ENCODE assay signal across 13 mouse cellular contexts in genomic region chr9:18508098-18508497, GRCm38 (mm10). TPM values are rescaled to one million over a fixed set of nuclear protein-coding genes. Genes with fewer than 3 reads are reported as not detected.
DNase-seq lines count a peak whose midpoint lies in the region; TF ChIP-seq lines count a peak whose summit lies in the region.
"Had no signal": no experiment of that assay in that cellular context is flagged by ENCODE, and none has a peak within 500 bp of the region (broad histone marks: within the 10 kb centered on the region; RNA-seq: fewer than 3 reads in every experiment).

No protein-coding gene starts in this region.

- peak; percentile 0 for DNase-seq in embryo, embryonic 11 days
- no peak for DNase-seq in embryo, embryonic 10 days (ENCODE audit: low spot score)
- DNase-seq in layer of hippocampus, adult 2 months (ENCODE audit: low spot score in 2 of 2), result peak in 1 of 2 experiments; percentile 11
- no peak for DNase-seq in layer of hippocampus, adult 9-10 months (ENCODE audit: low spot score)
- DNase-seq in 416B (ENCODE audit: low read depth), result peak; percentile 31
- DNase-seq in brain, embryonic 18.5 days (ENCODE audit: low read depth, low spot score), result peak; percentile 1
- DNase-seq in adrenal gland, adult 18-20 months (ENCODE audit: low spot score in 2 of 2), result no peak
- no peak for DNase-seq in gastrocnemius, postnatal 10 days
- DNase-seq: B cell, adult 2 months; thymus, postnatal 14 days had no signal

- no peak overlapping the region for H3K27ac ChIP-seq in layer of hippocampus, adult 2 months
- H3K27ac ChIP-seq: heart, embryonic 10.5 days had no signal

- TF ChIP-seq CTCF in layer of hippocampus, adult 2 months (conservative IDR thresholded peaks at IDR 0.05), result peak; percentile 76

- no peak overlapping the region for H3K4me3 ChIP-seq in layer of hippocampus, adult 2 months
- H3K4me3 ChIP-seq: heart, embryonic 10.5 days had no signal

RNA-seq across cellular contexts. Expression of gene Mbd3l1, which starts 29.9 kb away (rescaled TPM):
- total RNA-seq in layer of hippocampus, adult 2 months (2021), result not detected
- not detected for total RNA-seq in adrenal gland, adult 18-20 months (2021)
- total RNA-seq in gastrocnemius, postnatal 10 days (2021), result not detected
- total RNA-seq: layer of hippocampus, adult 18-20 months; liver, adult 2 months had no signal

RNA-seq across cellular contexts. Expression of gene Zfp558, which starts 30.0 kb away (rescaled TPM):
- total RNA-seq in layer of hippocampus, adult 2 months (2021), result 1 to 10 TPM; 2.1 to 2.9 TPM
- total RNA-seq in adrenal gland, adult 18-20 months (2021), result 1 to 10 TPM in 1 of 2 experiments, under 1 TPM in 1; 0.60 to 1.4 TPM
- total RNA-seq in gastrocnemius, postnatal 10 days (2021), result 1 to 10 TPM; 1.6 to 1.8 TPM

Comparison
In these comparisons a context has a peak if more than half of its experiments do, and no peak if none do; other contexts are left out.
1. DNase-seq: peak in embryo, embryonic 11 days (single experiment), 416B (single experiment) and brain, embryonic 18.5 days (single experiment); none in embryo, embryonic 10 days (single experiment), layer of hippocampus, adult 9-10 months (single experiment), adrenal gland, adult 18-20 months (0 of 2) and gastrocnemius, postnatal 10 days (single experiment).